Mouse (Mus musculus) midbrain, postnatal 0 days (tissue): ENCODE results near the gene Ranbp3. TPM values are rescaled to one million over a fixed set of nuclear protein-coding genes. Genes with fewer than 3 reads are reported as not detected.
A peak's percentile ranks its signal among the peaks of the same experiment; 100 is the strongest.

ENCODE experiments used
- ATAC-seq: fragments of 200-750 bp; cut with Nextera tagmentation; 2 replicates; pipeline ENCODE4 v1.8.0; 2017; ENCODE audit warnings: moderate number of reproducible peaks, mild to moderate bottlenecking, moderate TSS enrichment, moderate library complexity; ENCODE audit not compliant: low FRiP score
- DNase-seq: peaks from one replicate; pipeline ENCODE4 v3.0.0-alpha.2; 2015; ENCODE audit warnings: low spot score
- H3K27ac ChIP-seq: fragments of 300-500 bp; sonication (generic); 2 replicates; pipeline ENCODE4 v1.5.1; 2014; ENCODE audit warnings: low read depth, mild to moderate bottlenecking, low read length, mixed read lengths
- H3K27me3 ChIP-seq: fragments of 300-500 bp; sonication (generic); 2 replicates; pipeline ENCODE4 v1.6.1; 2014; ENCODE audit warnings: low read length, control low read depth, mixed read lengths; ENCODE audit not compliant: insufficient read depth
- H3K36me3 ChIP-seq: fragments of 300-500 bp; sonication (generic); 2 replicates; pipeline ENCODE4 v1.6.1; 2014; ENCODE audit warnings: low read length, control low read depth, mixed read lengths; ENCODE audit not compliant: insufficient read depth
- H3K4me1 ChIP-seq: fragments of 300-500 bp; sonication (generic); 2 replicates; pipeline ENCODE4 v1.6.1; 2014; ENCODE audit warnings: mild to moderate bottlenecking, control low read depth, antibody characterized with exemption, low read length, mixed read lengths; ENCODE audit not compliant: insufficient read depth
- H3K4me2 ChIP-seq: fragments of 300-500 bp; sonication (generic); 2 replicates; pipeline ENCODE4 v1.6.1; 2014; ENCODE audit warnings: low read depth, mild to moderate bottlenecking, low read length, mixed read lengths; ENCODE audit not compliant: poor library complexity, severe bottlenecking
- H3K4me3 ChIP-seq: fragments of 300-500 bp; sonication (generic); 2 replicates; pipeline ENCODE4 v1.5.1; 2014; ENCODE audit warnings: low read depth, mild to moderate bottlenecking, low read length, moderate library complexity
- H3K9ac ChIP-seq: fragments of 300-500 bp; sonication (generic); replicated peaks from 2 replicates; pipeline ENCODE4 v1.6.1; 2014; ENCODE audit warnings: mild to moderate bottlenecking, low read length, moderate library complexity, mixed read lengths; ENCODE audit not compliant: poor library complexity, severe bottlenecking
- H3K9me3 ChIP-seq: fragments of 300-500 bp; sonication (generic); 2 replicates; pipeline ENCODE4 v1.6.1; 2016; ENCODE audit warnings: low read length, control low read depth
- CTCF ChIP-seq: IDR thresholded peaks from 2 replicates; pipeline ENCODE4 v1.5.1; 2016; ENCODE audit warnings: antibody characterized with exemption, mild to moderate bottlenecking
- WGBS: fragments of 180-500 bp; shearing (Covaris S2); extraction: QIAGEN DNeasy Blood & Tissue Kit; methylation state at CpG from one replicate; pipeline ENCODE4 v1.1.7; 2014; 5-methylcytosine and 5-hydroxymethylcytosine counted together
- polyA plus RNA-seq: library from polyadenylated mRNA; unstranded; fragments of >200 nt; fragmentation: Nextera tagmentation; extraction: Ambion mirVana; gene quantifications from 2 replicates; pipeline ENCODE4 v1.2.1, GENCODE M21; 2015
- total RNA-seq: library from RNA; depleted of rRNA; stranded (reverse); fragments of >200 nt; gene quantifications from 2 replicates; pipeline ENCODE4 v1.2.3, GENCODE M21; 2014

Ranbp3 gene
- total and polyA plus RNA-seq, 2 experiments from 2014 or later: 96.0 to 136 TPM

DNA sequence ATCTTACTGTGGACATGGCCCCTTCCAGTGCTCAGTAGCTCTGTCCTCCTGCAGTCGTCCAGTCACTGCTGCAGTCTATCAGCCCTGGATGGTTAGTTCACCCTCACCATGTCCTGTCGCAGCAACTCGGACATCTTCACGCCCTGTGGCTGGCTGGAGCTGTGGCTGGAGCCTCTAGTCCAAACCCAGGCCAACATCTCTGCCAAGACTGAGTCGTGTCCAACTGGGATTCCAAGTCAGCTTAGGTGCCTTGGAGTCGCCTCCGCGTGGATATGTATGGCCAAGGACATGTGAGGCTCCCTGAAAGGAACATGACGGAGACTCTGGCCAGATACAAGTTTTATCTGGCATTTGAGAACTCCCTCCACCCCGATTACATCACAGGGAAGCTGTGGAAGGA is 65.1 kb downstream of the Ranbp3 start:
- Histone ChIP-seq H3K27me3 (no peaks in the 10 kb centered on the region), H3K27ac (no peak overlapping the region), H3K36me3 (no peaks in the 10 kb centered on the region), H3K9me3 (no peaks in the 10 kb centered on the region), H3K4me3 (no peak overlapping the region), H3K4me1 (no peaks in the 10 kb centered on the region), H3K9ac (no peak overlapping the region), H3K4me2 (no peak overlapping the region)
- DNase-seq: no peak
- ATAC-seq: no peak
- no peak for TF ChIP-seq CTCF
- WGBS: 79% methylated on average over 10 of the region's 10 CpGs

- Histone ChIP-seq H3K4me2 (no peak overlapping the region), H3K36me3 (no peaks in the 10 kb centered on the region), H3K27ac (no peak overlapping the region), H3K9ac (no peak overlapping the region), H3K4me3 (no peak overlapping the region), H3K27me3 (no peaks in the 10 kb centered on the region), H3K9me3 (no peaks in the 10 kb centered on the region), H3K4me1 (no peaks in the 10 kb centered on the region)
- no peak for DNase-seq
- no peak for ATAC-seq
- no peak for TF ChIP-seq CTCF
- 83% methylated on average over 17 of the region's 17 CpGs for WGBS
These were observed 67.2 kb downstream of the Ranbp3 start for GRCm38 (mm10) chr17:56740118-56740787.

- DNase-seq (no peak), ATAC-seq (no peak)
- H3K27ac ChIP-seq: no peak overlapping the region
- no peak overlapping the region for H3K4me3 ChIP-seq
- no peak for TF ChIP-seq CTCF
- WGBS: 82% methylated on average over 17 of the region's 17 CpGs
- H3K4me2 ChIP-seq: no peak overlapping the region
- no peaks in the 10 kb centered on the region for H3K4me1 ChIP-seq
- H3K27me3 ChIP-seq: no peaks in the 10 kb centered on the region
- no peak overlapping the region for H3K9ac ChIP-seq
- H3K36me3 ChIP-seq: no peaks in the 10 kb centered on the region
- no peaks in the 10 kb centered on the region for H3K9me3 ChIP-seq
These were observed 67.7 kb downstream of the Ranbp3 start for GRCm38 (mm10) chr17:56740788-56741160.

DNA sequence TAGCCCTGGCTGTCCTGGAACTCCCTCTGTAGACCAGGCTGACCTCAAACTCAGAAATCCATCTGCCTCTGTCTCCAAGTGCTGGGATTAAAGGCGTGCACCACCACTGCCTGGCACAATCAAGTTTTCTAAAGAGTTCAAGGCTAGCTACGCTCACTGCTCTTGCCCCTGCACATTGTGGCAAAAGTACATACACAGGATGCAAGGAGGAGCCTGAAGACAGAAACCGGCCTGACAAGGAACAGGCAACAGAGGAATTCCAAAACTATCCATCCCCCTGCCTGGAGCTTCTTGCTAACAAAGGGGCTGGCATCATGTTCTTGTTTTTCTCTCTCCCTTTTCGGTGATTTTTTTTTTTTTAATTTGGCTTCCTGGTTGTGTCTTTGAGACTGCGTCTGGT is 71.1 kb downstream of the Ranbp3 start:
- H3K27ac ChIP-seq: no peak overlapping the region
- no peaks in the 10 kb centered on the region for H3K4me1 ChIP-seq
- 65% methylated on average over 5 of the region's 5 CpGs for WGBS
- no peak for ATAC-seq
- no peak overlapping the region for H3K4me2 ChIP-seq
- H3K36me3 ChIP-seq: no peaks in the 10 kb centered on the region
- H3K4me3 ChIP-seq: no peak overlapping the region
- no peaks in the 10 kb centered on the region for H3K9me3 ChIP-seq
- H3K9ac ChIP-seq: no peak overlapping the region
- TF ChIP-seq CTCF: no peak
- no peaks in the 10 kb centered on the region for H3K27me3 ChIP-seq
- DNase-seq: no peak

- no peaks in the 10 kb centered on the region for H3K4me1 ChIP-seq
- no peaks in the 10 kb centered on the region for H3K36me3 ChIP-seq
- H3K4me2 ChIP-seq: peak overlapping the region; percentile 37
- peak; percentile 76 for ATAC-seq
- peak overlapping the region; percentile 31 for H3K4me3 ChIP-seq
- H3K9me3 ChIP-seq: no peaks in the 10 kb centered on the region
- 21% methylated on average over 58 of the region's 71 CpGs for WGBS
- no peak for TF ChIP-seq CTCF
- no peak overlapping the region for H3K27ac ChIP-seq
- H3K27me3 ChIP-seq: peaks cover 38% of the 10 kb centered on the region
- H3K9ac ChIP-seq: no peak overlapping the region; the same call in 1 of the 2 replicates
- DNase-seq: peak; percentile 81
These were observed 78.4 kb downstream of the Ranbp3 start for GRCm38 (mm10) chr17:56751404-56752072.

GRCm38 (mm10) chr17:56753452-56753851 is 80.4 kb downstream of the Ranbp3 start:
- H3K9me3 ChIP-seq: no peaks in the 10 kb centered on the region
- H3K36me3 ChIP-seq: no peaks in the 10 kb centered on the region
- H3K27ac ChIP-seq: no peak overlapping the region
- peaks cover 55% of the 10 kb centered on the region for H3K27me3 ChIP-seq
- TF ChIP-seq CTCF: no peak
- DNase-seq (no peak), ATAC-seq (no peak)
- no peak overlapping the region for H3K4me3 ChIP-seq
- no peak overlapping the region for H3K9ac ChIP-seq
- 22% methylated on average over 15 of the region's 15 CpGs for WGBS
- peaks cover 6% of the 10 kb centered on the region; the same call in 1 of the 2 replicates for H3K4me1 ChIP-seq
- H3K4me2 ChIP-seq: no peak overlapping the region
